ENCODE assay signal across 8 mouse cellular contexts in genomic region chr4:101664160-101664750, GRCm38 (mm10). TPM values are rescaled to one million over a fixed set of nuclear protein-coding genes. Genes with fewer than 3 reads are reported as not detected.
DNase-seq lines count a peak whose midpoint lies in the region; ATAC-seq and TF ChIP-seq lines count a peak whose summit lies in the region.

No protein-coding gene starts in this region.

- H3K36me3 ChIP-seq in G1E (replicated peaks) = peaks cover 60% of the 10 kb centered on the region
- H3K36me3 ChIP-seq in midbrain, embryonic 13.5 days = peaks cover 40% of the 10 kb centered on the region

- WGBS in midbrain, embryonic 13.5 days = 63% methylated on average over 9 of the region's 9 CpGs

- no peak overlapping the region for H3K27ac ChIP-seq in midbrain, embryonic 13.5 days

- H3K9me3 ChIP-seq in G1E (replicated peaks) = no peaks in the 10 kb centered on the region
- no peaks in the 10 kb centered on the region for H3K9me3 ChIP-seq in midbrain, embryonic 13.5 days

- peak; percentile 53 for DNase-seq in kidney, adult 18-20 months
- no peak for DNase-seq in kidney, postnatal 14 days
- DNase-seq in A20 (ENCODE audit: low read depth, low spot score) (peak; percentile 44), G1E (ENCODE audit: low spot score) (no peak), MN1 (ENCODE audit: low spot score) (no peak)
- peak; percentile 59 to 77 for DNase-seq in cerebellum, adult 18-20 months
- peak; percentile 49 to 67 for DNase-seq in heart, postnatal 36 days

- ATAC-seq in G1E (ENCODE audit: extremely low read depth, insufficient number of reproducible peaks, low FRiP score, poor library complexity, severe bottlenecking) = peak; percentile 59; the same call in 1 of the 2 replicates
- 0 out of 2 replicates have a peak, but pooled peaks have one; percentile 55 for ATAC-seq in midbrain, embryonic 13.5 days

- TF ChIP-seq CTCF in G1E (IDR thresholded peaks at IDR 0.05; ENCODE audit: low read depth, low read length) = peak; percentile 47; the same call in 1 of the 2 replicates

- H3K27me3 ChIP-seq in G1E (ENCODE audit: insufficient read depth, low read length) = no peaks in the 10 kb centered on the region
- H3K27me3 ChIP-seq in midbrain, embryonic 13.5 days = no peaks in the 10 kb centered on the region

- no peak overlapping the region for H3K9ac ChIP-seq in midbrain, embryonic 13.5 days (replicated peaks)

- H3K4me2 ChIP-seq in midbrain, embryonic 13.5 days (replicated peaks) = no peak overlapping the region

- no peak overlapping the region for H3K4me3 ChIP-seq in G1E (ENCODE audit: low read depth, low read length)
- H3K4me3 ChIP-seq in midbrain, embryonic 13.5 days (replicated peaks) = no peak overlapping the region

- intact Hi-C loops in heart, postnatal 36 days (cut with DNase I) = no loop called here

- peaks cover 4% of the 10 kb centered on the region; the same call in 1 of the 2 replicates for H3K4me1 ChIP-seq in G1E (ENCODE audit: insufficient read depth, low read depth, low read length)
- no peaks in the 10 kb centered on the region; the same call in 1 of the 2 replicates for H3K4me1 ChIP-seq in midbrain, embryonic 13.5 days (replicated peaks)

RNA-seq across cellular contexts. Expression of gene Leprot, which starts 16.7 kb away (rescaled TPM):
- total RNA-seq in G1E (2014; fragmentation: Nextera tagmentation) (36.8 and 44.3 TPM in 2 replicates), G1E (2017) (121 and 129 TPM in 2 replicates)
- 6.1 and 10.4 TPM in 2 replicates for polyA plus RNA-seq in G1E (2012)
- total RNA-seq in heart, postnatal 36 days (2021) = 10 to 100 TPM; 30.0 to 30.1 TPM
- polyA plus RNA-seq in midbrain, embryonic 13.5 days (2015; fragmentation: Nextera tagmentation; extraction: Ambion mirVana) = 94.2 and 94.8 TPM in 2 replicates

RNA-seq across cellular contexts. Expression of gene Lepr, which starts 52.9 kb away (rescaled TPM):
- total RNA-seq in G1E (2014; fragmentation: Nextera tagmentation) = not detected in 2 replicates
- total RNA-seq in G1E (2017) = 0.06 and 0.16 TPM in 2 replicates
- polyA plus RNA-seq in G1E (2012) = not detected in 2 replicates
- 1 to 10 TPM; 3.5 to 4.5 TPM for total RNA-seq in heart, postnatal 36 days (2021)
- polyA plus RNA-seq in midbrain, embryonic 13.5 days (2015; fragmentation: Nextera tagmentation; extraction: Ambion mirVana) = 1.9 and 2.7 TPM in 2 replicates

Comparison
In these comparisons a context has a peak if more than half of its experiments do, and no peak if none do; other contexts are left out.
1. DNase-seq: peak in kidney, adult 18-20 months (single experiment), A20 (single experiment), cerebellum, adult 18-20 months (2 of 2) and heart, postnatal 36 days (2 of 2); none in kidney, postnatal 14 days (single experiment), G1E (single experiment) and MN1 (single experiment).